Mouse (Mus musculus): ENCODE data around the gene Mageh1.
"Not testable (repeated sequence)": the region's sequence is repeated elsewhere in the genome, so short reads cannot be mapped to it uniquely, and the experiment has no call there.

Mageh1 gene

DNA sequence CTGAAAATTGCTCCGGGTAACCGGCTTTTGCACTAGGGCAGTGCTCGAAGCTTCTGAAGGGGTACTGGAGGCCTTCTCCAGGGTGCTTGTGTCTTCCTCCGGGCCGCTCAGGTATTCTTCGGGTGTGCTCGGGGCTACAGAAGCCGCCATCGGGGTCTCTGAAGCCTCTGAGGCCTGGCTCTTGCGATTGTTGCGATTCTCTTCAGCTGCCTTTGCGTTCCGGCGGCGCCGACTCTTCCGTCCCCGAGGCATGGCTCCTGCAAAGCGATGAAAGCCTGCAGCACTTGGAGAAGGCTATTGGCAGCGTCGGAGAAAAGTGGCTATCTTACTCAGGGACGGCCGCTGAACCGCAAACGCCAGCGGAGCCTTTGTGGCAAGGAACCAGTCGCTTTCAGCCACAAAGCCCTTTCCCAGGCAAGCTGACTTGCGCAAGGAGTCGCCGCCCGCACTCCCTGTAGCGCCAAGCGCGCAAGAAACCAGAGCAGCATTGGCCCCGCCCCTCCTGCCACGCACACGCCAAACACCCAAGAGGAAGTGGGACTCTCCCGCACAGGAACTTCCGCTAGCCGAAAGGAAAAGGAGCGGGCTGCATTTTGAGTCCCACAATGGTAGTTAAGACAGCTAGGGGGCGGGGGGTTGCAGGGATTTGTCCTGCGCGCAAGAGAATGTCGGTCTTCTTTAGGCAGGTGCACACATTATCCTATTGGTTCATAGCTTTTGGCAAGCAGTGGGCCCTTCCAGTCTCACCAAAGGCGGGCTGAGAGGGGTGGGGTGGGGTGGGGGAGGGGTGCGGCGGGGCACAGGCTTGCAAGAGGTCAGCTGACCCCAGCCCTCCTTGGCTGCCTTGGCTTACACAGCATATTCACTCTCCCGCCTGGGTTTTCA, at the start of gene Mageh1:
Gene Mageh1 (minus strand): TSS at position 489 of the 885 bp plus-strand sequence.
- no peak for DNase-seq (ENCODE audit: low read depth, low spot score)

DNA sequence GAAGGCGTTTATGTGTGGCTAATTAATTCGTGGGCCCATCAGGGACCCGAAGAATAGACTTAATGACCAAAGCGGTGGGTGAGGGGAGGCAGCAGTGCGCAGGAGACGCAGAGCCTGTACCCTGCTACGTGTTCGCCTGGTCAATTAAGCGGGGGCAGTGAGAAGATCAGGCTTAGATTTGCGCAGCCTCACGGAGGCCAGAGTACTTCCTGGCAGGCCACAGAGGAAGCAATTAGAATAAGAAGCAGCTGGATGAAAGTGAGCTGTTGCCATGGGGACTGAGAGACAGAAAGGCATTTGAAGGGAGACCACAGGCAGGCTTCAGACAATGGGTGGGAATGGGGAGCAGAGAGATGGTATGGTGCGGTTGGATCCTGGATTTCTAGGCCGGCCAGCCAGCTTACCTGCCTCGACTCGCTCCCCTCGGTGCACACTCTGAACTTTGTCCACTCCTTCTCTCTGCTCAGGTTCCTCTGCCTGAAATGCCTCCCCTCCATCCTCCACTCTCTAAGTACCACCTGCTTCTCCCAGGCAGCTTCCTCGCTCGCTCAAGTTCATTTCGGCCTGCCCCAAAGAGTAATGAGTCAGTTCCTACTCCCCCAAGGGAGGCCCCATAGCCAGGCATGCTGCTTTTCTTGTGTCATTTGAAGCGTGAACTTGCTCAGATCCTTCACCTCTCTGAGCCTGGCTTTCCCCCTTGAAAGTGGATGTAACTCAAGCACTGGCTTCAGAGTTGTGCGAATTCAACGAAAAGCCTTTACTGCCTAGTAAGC, 783 bp upstream of the Mageh1 start:
- DNase-seq (ENCODE audit: low read depth, low spot score): not testable (repeated sequence)

DNA sequence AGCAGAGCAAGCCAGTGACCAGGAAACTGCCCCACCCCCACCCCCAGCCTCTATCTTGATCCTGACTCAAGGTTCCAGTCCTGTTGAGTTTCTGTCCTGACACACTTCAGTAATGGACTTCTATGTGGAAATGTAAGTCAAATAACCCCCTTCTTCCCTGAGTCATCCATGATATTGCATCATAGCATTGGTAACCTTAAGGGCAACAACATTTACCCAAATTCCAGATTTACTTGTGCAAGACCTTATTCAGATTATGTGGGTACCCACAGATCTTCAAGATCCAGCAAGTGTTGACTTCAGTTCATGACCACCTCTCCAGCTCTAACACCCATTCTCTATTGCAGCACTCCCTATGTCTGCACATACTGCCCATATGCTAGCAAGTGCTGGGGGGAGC, 5.8 kb downstream of the Mageh1 start:
- DNase-seq (ENCODE audit: low read depth, low spot score): not testable (repeated sequence)

DNA sequence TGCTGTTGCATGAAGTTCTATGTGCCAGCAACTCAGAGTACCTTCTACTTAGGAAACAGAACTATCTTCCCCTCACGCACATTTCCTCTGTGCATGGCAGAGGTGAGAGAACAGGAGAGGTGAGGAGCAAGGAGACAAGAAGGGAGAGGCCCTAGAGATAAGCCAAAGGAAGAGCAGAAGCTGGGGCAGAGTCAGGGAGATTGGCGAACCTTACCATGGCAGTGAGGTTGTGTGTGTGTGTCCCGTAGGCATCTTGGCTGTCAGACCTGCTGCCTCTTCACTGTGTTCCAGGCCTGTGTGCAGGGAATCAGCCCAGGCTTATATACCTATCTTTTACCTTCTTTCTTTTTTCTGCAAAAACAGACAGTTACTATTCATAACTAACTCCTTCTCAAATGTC, 11.7 kb downstream of the Mageh1 start:
- not testable (repeated sequence) for DNase-seq (ENCODE audit: low read depth, low spot score)

DNA sequence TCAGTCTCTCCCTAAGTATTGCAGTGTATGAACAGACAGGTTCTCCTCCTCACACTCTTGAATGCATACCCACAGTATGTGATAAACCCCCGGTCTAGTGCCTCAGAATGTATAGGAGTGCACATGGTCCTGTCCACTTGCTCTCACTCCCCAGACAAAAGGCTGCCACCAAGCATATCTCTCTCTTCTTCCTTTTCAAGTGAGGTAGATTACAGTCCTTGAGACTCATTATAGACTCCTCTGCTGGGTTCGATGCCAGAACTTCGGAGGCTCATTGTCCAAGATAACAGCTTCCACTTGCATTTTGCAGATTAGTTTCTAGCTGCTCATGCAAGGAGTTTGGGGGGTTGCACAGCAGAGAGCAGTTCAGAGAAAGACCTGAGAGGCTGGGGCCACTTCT, 12.1 kb downstream of the Mageh1 start:
- not testable (repeated sequence) for DNase-seq (ENCODE audit: low read depth, low spot score)

DNA sequence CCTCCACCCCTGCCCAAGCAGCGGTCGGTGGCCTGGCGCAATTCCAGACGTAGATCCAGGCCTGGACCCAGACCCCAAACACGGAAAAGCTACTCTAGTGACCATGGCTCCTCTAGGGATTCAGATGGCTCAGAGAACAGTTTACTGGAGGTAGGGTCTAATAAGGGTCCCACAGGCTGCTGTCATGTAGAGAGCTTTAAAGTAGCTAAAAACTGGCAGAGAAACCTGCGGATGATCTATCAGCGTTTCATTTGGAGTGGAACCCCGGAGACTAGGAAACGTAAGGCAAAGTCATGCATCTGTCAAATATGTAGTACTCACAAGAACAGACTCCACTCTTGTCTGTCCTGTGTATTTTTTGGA, 29.7 kb downstream of the Mageh1 start:
- DNase-seq (ENCODE audit: low read depth, low spot score): no peak

DNA sequence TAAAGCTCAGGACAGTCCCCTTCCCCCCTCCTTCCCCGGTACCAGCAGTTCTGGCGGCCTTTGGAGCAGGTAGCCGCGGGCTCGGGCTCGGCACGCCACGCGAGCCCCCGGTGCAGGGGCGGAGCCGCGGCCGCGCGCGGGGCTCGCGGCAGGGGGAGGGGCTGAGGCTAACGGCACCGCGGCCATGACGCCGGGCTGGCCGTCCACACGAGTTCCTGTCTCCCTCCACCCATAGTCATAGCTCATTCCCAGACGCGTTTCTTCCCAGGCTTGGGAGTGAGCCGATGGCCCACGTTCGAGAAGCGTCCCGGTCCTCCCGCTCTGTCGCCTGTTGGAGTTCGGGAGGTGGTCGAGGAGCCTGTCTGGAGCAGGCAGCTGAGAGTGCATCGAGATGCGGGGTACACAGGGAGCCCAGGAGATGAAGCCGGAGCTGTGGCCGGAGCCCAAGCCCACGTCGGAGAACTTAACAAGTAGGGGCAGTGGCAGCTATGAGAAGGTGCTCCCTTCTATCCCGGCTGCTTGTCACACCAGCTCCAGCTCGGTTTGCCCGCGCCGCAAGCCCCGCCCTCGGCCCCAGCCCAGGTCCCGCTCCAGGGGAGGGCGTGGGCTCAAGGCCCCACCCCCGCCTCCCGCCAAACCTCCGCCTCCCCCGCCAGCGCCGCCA, 30.2 kb downstream of the Mageh1 start:
- DNase-seq (ENCODE audit: low read depth, low spot score): no peak

DNA sequence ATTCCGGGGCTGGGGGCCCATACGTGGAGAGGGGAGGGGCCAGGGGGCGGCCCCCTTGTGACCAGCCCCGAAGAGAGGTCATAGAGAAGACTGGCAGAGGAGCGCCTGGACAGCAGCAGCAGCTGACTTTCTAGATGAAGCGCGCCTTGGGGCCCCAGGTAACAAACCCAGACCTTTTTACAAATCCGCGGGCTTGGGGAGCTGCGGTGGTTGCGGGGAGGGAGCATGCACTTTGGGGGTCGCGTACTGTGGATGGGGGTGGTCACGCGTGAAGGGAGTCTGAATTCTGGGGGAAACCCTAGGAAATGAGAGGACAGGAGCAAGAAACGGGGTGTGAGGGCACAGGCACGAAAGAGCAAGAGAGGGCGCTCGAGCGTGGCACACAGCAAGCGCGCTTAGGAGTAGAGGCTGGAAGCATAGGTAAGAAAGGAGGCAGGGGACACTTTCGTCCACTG, 31.0 kb downstream of the Mageh1 start, which contains the start of gene Usp51:
Gene Usp51 (plus strand): TSS at position 83 of the 455 bp plus-strand sequence.
- no peak for DNase-seq (ENCODE audit: low read depth, low spot score)

DNA sequence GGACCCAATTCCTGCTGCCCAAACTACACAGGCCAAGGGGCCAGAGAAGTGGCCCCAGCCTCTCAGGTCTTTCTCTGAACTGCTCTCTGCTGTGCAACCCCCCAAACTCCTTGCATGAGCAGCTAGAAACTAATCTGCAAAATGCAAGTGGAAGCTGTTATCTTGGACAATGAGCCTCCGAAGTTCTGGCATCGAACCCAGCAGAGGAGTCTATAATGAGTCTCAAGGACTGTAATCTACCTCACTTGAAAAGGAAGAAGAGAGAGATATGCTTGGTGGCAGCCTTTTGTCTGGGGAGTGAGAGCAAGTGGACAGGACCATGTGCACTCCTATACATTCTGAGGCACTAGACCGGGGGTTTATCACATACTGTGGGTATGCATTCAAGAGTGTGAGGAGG, 41.3 kb downstream of the Mageh1 start:
- not testable (repeated sequence) for DNase-seq (ENCODE audit: low read depth, low spot score)

DNA sequence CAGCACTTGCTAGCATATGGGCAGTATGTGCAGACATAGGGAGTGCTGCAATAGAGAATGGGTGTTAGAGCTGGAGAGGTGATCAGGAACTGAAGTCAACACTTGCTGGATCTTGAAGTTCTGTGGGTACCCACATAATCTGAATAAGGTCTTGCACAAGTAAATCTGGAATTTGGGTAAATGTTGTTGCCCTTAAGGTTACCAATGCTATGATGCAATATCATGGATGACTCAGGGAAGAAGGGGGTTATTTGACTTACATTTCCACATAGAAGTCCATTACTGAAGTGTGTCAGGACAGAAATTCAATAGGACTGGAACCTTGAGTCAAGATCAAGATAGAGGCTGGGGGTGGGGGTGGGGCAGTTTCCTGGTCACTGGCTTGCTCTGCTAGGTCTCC, 47.5 kb downstream of the Mageh1 start:
- DNase-seq (ENCODE audit: low read depth, low spot score): not testable (repeated sequence)
